Mouse (Mus musculus): ENCODE measurements around the gene Fshr. TPM values are rescaled to one million over a fixed set of nuclear protein-coding genes. Genes with fewer than 3 reads are reported as not detected.
"Not testable (repeated sequence)": the region's sequence is repeated elsewhere in the genome, so short reads cannot be mapped to it uniquely, and the experiment has no call there.

Gene Fshr
- total RNA-seq (2021) = not detected

GRCm38 (mm10) chr17:89200575-89200974 lies at the start of gene Fshr:
Gene Fshr, minus strand, starts transcription at chr17:89200675.
- no peak for DNase-seq
- intact Hi-C loops (cut with DNase I) = no loop called here

DNA sequence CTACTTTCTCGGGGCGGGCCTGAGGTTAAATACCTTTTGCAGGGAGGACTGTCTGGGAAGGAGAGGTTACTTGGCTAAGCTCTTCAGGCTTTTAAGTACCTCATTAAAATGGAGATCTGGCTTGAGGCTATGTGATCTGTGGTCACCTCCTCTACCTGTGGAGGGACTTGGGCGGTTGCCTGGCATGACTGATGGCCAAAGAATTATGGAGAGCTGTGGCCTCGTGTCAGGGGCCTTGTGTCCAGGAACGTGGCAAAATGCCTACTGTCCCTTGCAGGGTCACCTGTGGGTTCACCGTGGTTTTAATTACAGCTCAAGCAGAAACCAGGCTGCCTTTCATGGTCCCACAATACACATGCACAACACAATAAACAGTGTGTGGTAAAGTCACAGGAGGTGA lies 1.7 kb upstream of the Fshr start:
- intact Hi-C loops (cut with DNase I) = no loop called here
- DNase-seq = no peak

DNA sequence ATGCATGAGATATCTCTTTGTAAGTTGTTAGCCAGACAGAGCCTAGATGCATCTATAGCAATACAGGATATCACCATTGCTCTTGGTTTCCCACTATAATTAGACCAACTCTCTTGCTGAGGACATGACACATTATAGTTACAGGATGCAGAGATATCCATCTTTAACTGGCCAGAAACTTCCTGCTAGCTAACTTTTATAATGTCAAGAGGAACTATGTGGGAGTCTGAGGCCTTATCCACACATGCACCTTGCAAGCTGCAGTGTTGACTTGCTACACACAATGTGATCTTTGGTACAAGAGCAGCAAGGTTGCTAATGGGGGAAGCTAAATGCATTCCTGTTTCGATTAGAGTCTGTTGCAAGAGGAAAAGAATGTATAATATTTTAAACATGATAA lies 26.9 kb downstream of the Fshr start:
- no peak for DNase-seq
- intact Hi-C loops (cut with DNase I) = no loop called here

DNA sequence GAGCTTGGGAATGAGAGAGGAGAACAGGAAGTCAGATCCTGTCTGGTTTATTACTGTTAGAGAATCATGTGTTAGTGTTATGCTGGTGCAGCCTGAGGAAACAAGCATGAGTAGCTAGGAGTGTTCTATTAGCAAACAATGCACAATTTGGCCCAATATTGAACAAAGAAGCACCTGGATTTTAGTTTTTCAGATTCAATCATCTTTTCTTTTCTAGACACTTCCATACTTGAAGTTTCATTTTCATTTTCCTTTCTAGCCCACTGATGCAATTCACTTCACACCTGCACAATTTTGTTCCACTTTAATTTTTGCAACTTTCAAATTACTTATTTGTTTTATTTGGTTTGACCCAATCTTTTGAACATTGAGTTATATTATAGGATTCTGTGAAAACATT lies 35.7 kb downstream of the Fshr start:
- intact Hi-C loops (cut with DNase I) = no loop called here
- no peak for DNase-seq

- DNase-seq = no peak
- intact Hi-C loops (cut with DNase I) = no loop called here
Observed at GRCm38 (mm10) chr17:89162475-89162874, 38.0 kb downstream of the Fshr start.

- intact Hi-C loops (cut with DNase I); DNase-seq: not testable (repeated sequence)
Observed at GRCm38 (mm10) chr17:89159343-89159742, 41.1 kb downstream of the Fshr start.

DNA sequence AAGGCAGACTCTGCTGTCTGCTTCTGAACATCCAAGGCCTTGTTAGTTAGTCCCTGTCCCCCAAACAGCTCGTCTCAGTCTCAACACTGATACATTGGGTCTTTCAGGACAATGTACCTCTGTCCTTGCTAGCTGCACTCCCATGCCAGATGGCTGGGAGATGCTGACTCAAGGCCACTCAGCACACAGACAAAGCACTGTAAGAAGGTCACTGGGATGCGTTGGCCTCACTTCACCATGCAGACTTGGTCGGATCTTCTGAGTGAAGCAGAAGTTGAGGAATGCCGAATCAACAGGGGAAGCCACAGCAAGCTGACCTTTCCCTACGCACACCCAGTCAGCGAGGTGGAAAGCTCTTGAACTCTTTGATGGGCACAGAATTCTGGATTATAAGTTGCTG lies 55.7 kb downstream of the Fshr start:
- intact Hi-C loops (cut with DNase I) = no loop called here
- DNase-seq = no peak

GRCm38 (mm10) chr17:89120023-89120422 lies 80.5 kb downstream of the Fshr start:
- intact Hi-C loops (cut with DNase I) = no loop called here
- no peak for DNase-seq

DNA sequence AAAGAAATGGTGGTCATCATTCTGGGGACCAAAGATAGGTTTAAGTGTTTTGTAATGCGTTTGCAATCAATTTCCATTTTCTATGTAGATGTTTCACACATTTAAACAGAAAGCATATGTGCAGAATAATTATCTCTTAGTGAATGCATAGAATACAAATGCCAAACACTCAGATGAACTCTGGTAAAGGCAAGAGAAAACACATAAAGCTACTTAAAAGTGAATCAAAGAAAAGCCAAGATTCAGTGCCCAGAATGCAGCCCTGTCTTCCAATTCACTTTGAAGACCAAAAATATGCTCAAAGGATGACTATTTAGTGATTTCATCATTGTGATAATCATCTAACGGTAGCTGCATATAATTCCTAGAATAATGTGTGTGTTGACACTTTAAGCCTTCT lies 81.2 kb downstream of the Fshr start:
- intact Hi-C loops (cut with DNase I) = no loop called here

GRCm38 (mm10) chr17:89113944-89114343 lies 86.5 kb downstream of the Fshr start:
- DNase-seq = no peak
- intact Hi-C loops (cut with DNase I) = no loop called here

More for the DNA sequence above, 81.2 kb downstream of the Fshr start:
- no peak for DNase-seq

GRCm38 (mm10) chr17:89100719-89101350 lies 99.6 kb downstream of the Fshr start:
- no peak for DNase-seq
- intact Hi-C loops (cut with DNase I) = no loop called here

- intact Hi-C loops (cut with DNase I); DNase-seq: not testable (repeated sequence)
Observed at GRCm38 (mm10) chr17:89099733-89100132, 100.7 kb downstream of the Fshr start.

DNA sequence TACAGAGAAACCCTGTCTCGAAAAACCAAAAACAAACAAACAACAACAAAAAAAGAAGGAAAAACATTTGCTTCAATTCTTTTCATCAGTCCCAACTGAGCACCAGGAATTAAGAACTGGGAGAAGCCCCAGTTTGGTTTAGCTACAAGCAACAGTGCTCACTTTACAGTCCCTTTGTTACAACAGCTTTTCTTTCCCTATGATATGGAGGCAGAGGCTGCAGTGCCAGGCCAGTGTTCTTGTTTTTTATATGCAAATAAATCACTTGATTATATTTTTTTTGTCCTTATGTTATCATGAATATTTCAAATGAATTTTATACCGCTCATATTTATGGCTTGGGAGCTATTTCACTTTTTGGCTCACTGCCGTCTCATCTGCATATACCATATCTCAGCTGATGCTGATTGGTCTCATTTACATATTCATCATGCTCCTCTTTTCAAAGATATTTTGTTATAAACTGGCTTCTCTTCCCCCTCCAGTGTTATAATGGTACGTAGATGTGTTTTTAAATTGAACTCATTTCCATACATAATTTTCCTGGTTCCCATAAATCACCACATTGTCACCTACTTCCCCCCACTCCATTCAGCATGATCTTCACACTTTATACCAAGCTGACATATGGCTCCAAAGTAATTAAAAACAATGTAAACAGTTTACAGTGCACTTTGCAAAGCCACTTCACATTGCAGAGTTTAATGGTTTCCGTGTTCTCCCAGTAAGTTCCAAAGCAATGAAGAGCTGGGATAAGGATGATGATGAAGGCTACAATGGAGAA lies 110.6 kb downstream of the Fshr start:
- no peak for DNase-seq
- intact Hi-C loops (cut with DNase I) = no loop called here

DNA sequence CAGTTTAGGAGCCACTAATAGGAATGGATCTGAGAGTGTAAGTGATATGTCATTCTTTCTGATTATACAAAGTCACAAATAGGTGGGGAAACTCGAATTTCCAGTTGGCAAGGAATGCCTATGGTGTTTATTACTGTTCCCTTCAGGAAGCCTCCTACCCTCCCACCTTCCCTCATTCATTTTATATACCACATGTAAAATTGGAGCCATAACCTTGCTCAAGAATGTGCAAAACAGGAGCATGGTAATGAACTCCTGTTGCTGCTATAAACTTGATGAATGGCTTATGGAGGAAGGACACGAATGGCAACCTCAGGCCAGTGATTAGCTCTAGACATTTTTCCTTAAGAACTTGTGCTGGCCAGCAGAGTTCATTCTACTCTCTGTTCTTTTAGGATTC lies 117.6 kb downstream of the Fshr start:
- no peak for DNase-seq
- intact Hi-C loops (cut with DNase I) = no loop called here

DNA sequence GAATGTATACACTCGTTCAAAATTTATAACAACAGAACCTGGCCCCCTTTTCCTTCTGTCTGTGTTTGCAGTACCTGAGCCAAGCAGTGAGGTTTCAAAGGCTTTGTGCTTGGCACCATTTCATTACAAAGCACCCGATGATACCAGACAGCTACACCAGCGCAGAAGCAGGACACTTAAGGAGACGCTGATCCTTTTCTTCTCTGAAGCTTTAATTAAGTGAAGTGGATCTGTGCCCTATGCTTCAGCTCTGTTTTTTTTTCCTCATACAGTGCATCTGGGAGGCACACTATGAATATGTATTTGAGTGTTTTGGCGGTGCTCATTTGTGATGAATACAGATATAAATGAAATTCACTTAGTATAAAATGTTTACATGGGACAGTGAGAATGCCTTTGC lies 120.8 kb downstream of the Fshr start:
- intact Hi-C loops (cut with DNase I) = no loop called here
- DNase-seq = no peak

- intact Hi-C loops (cut with DNase I) = no loop called here
- DNase-seq = no peak
Observed at GRCm38 (mm10) chr17:89064327-89065095, 136.0 kb downstream of the Fshr start.

- intact Hi-C loops (cut with DNase I) = no loop called here
- no peak for DNase-seq
Observed at GRCm38 (mm10) chr17:89062348-89062949, 138.0 kb downstream of the Fshr start.

DNA sequence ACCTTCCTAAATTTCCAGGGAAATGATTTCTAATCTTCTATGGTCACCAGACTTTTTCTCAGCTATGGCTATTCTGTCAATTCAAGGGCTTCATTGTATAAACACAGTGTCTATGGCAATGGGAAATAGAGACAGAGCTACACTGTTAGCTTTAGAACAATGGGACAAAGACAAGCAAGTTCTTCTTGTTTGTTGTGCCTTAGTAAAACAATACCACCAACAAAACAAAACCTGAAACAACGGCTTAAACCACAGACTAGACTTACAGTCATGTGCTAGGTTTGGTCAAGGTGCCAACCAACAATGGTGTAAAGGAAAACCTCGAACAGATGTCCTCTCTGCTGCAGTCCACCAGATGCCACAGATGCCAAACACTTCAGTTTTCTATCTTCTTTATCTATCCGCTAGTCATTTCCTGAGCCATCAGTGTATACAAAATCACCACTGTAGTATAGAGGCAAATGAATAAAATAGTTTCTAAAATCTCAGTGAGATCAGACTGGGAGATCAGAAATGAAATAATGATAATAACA lies 149.4 kb downstream of the Fshr start:
- intact Hi-C loops (cut with DNase I) = no loop called here
- DNase-seq = no peak

- no peak for DNase-seq
- intact Hi-C loops (cut with DNase I) = no loop called here
Observed at GRCm38 (mm10) chr17:89049071-89049470, 151.4 kb downstream of the Fshr start.

GRCm38 (mm10) chr17:89046016-89046415 lies 154.5 kb downstream of the Fshr start:
- intact Hi-C loops (cut with DNase I) = no loop called here
- DNase-seq = no peak

DNA sequence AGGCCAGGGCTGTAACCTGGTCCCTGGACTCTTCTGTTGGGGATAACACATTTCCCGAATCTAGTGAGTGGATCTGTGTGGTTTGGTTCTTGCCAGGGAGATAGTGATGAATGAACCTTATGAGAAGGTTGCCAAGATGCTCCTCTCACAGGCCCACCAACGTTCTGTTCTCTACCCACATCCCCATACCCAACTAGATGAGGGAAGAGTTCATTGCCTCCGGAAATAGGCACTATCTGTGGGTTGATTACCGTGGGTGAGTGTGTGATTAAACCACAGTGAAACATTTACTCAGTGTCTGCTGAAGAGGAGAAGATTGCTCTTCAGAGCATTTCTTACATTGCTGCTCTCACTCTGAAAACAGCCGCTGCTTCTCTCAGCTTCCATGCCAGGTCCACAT lies 163.8 kb downstream of the Fshr start:
- intact Hi-C loops (cut with DNase I) = no loop called here
- no peak for DNase-seq

All from heart, postnatal 36 days (tissue).